Mouse (Mus musculus) olfactory bulb, adult 2 months (tissue): ENCODE data around the gene Depdc1b. TPM values are rescaled to one million over a fixed set of nuclear protein-coding genes. Genes with fewer than 3 reads are reported as not detected.

Source experiments
- H3K27ac ChIP-seq: fragments of 200-500 bp; 2 replicates; pipeline ENCODE4 v1.5.1; 2012; ENCODE audit warnings: low read depth, low read length; ENCODE audit not compliant: insufficient read depth
- H3K4me1 ChIP-seq: fragments of 200-500 bp; 2 replicates; pipeline ENCODE4 v1.6.1; 2012; ENCODE audit warnings: low read length; ENCODE audit not compliant: control insufficient read depth, insufficient read depth
- H3K4me3 ChIP-seq: fragments of 200-500 bp; 2 replicates; pipeline ENCODE4 v1.5.1; 2012; ENCODE audit warnings: mild to moderate bottlenecking, low read depth, low read length, moderate library complexity; ENCODE audit not compliant: insufficient read depth
- CTCF ChIP-seq: fragments of 200-500 bp; IDR thresholded peaks from 2 replicates; pipeline ENCODE4 v1.5.1; 2012; ENCODE audit warnings: low read depth, mild to moderate bottlenecking, low read length, moderate library complexity; ENCODE audit not compliant: insufficient read depth
- POLR2A ChIP-seq: fragments of 200-500 bp; IDR thresholded peaks from 2 replicates; pipeline ENCODE4 v1.6.1; 2012; ENCODE audit warnings: mild to moderate bottlenecking, low read depth, low read length, moderate library complexity; ENCODE audit not compliant: insufficient read depth
- WGBS: fragments of 180-500 bp; shearing (Covaris S2); methylation state at CpG from one replicate; pipeline ENCODE4 v1.1.7; 2018; 5-methylcytosine and 5-hydroxymethylcytosine counted together
- polyA plus RNA-seq: library from polyadenylated mRNA; stranded (reverse); fragments of >200 nt; gene quantifications from 2 replicates; pipeline ENCODE4 v1.2.4, GENCODE M21; 2012; ENCODE audit warnings: low replicate concordance; ENCODE audit not compliant: missing spikeins, insufficient read depth, insufficient read length

Depdc1b gene
- polyA plus RNA-seq, 1 experiment, result not detected

DNA sequence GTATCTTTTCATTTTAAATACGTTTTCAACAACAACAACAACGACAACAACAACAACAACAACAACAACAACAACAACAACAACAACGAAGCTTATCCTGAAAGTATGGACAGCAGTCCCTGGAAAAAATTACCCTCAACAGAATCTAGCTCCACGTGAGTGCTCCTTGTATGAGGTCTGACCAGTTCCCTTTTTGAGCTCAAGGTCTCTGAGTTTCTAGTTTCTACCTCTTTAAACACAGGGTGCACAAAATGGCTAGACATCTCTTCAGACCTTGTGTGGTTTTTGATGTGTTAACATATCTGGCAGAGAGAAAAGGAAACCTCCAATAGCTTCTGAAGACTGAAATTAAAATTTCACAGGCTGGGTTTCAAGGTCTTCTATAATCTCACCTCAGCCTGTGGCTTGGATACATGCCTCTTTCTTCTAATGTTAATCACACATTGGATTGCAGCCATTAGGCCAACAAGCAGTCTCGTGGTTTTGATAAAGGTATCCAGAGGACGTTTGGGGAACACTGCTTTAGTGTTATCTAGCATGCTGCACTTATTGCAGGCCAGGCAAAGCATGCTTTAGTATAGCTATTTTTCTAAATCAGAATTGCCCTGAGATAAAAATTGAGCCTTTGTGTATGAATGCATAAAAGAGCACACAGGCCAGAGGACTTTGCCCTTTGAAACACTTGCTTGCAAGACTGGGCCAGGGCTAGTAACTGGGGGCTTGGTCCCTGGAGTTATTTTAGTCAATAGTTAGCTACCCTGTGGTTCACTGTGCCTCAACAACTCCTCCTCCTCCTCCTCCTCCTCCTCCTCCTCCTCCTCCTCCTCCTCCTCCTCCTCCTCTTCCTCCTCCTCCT lies 137.2 kb downstream of the Depdc1b start:
- no peak overlapping the region for H3K27ac ChIP-seq
- 68% methylated on average over 6 of the region's 6 CpGs for WGBS
- H3K4me3 ChIP-seq, result no peak overlapping the region
- no peak for TF ChIP-seq CTCF
- TF ChIP-seq POLR2A, result no peak
- no peaks in the 10 kb centered on the region for H3K4me1 ChIP-seq

Other genes with a start within 250 kb of the Depdc1b start
- not detected in 2 replicates for gene Ndufaf2, start 157.7 kb upstream of the Depdc1b start, polyA plus RNA-seq
- not detected in 2 replicates for gene Ercc8, start 157.6 kb upstream of the Depdc1b start, polyA plus RNA-seq
- not detected in 2 replicates for gene Elovl7, start 101.9 kb upstream of the Depdc1b start, polyA plus RNA-seq
- not detected in 2 replicates for gene Pde4d, start 133.6 kb downstream of the Depdc1b start, polyA plus RNA-seq